Mouse (Mus musculus): ENCODE data around the gene AI413582. TPM values are rescaled to one million over a fixed set of nuclear protein-coding genes. Genes with fewer than 3 reads are reported as not detected.

The AI413582 gene
- polyA plus RNA-seq, 1 experiment from 2014 or later, result 21.9 TPM

DNA sequence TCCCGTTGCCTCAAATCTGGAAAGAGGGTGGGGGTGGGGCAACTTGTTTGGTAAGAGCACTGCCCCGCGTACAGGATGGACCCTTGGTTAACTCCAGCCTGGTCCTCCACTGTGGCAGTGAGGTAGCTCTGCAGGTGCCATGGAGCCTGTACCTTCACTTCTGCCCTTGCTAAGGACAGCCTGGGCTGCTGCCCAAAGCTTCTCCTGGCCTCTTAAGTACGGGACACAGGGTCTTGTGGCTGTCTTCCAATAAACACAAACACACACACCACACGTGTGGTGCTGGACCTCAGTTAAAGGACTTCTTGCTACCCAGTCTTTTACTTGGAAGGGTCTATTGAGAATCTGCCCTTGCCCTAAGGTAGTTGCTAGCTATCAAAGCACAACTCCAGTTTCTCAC is 6.7 kb downstream of the AI413582 start:
- 0 out of 2 replicates have a peak overlapping the region, but pooled peaks have one; percentile 93 for H3K9ac ChIP-seq
- H3K4me2 ChIP-seq (replicated peaks), result peak overlapping the region; percentile 82
- no peak overlapping the region for H3K27ac ChIP-seq
- H3K4me1 ChIP-seq, result peaks cover 44% of the 10 kb centered on the region
- peaks cover 12% of the 10 kb centered on the region; the same call in 1 of the 2 replicates for H3K36me3 ChIP-seq
- H3K9me3 ChIP-seq (replicated peaks), result no peaks in the 10 kb centered on the region
- peaks cover 10% of the 10 kb centered on the region; the same call in 1 of the 2 replicates for H3K27me3 ChIP-seq
- no peak for ATAC-seq (ENCODE audit: low FRiP score)
- WGBS, result 12% methylated on average over 5 of the region's 5 CpGs
- H3K4me3 ChIP-seq, result peak overlapping the region; percentile 89; the same call in 1 of the 2 replicates

GRCm38 (mm10) chr17:27557927-27558661 is 7.5 kb downstream of the AI413582 start:
- Histone ChIP-seq H3K4me2 (replicated peaks) (peak overlapping the region; percentile 82), H3K4me3 (peak overlapping the region; percentile 89), H3K36me3 (peaks cover 12% of the 10 kb centered on the region; the same call in 1 of the 2 replicates), H3K9me3 (replicated peaks) (no peaks in the 10 kb centered on the region), H3K27me3 (peaks cover 10% of the 10 kb centered on the region; the same call in 1 of the 2 replicates), H3K9ac (peak overlapping the region; percentile 93), H3K4me1 (peaks cover 44% of the 10 kb centered on the region), H3K27ac (peak overlapping the region; percentile 95)
- no peak for ATAC-seq (ENCODE audit: low FRiP score)
- 2% methylated on average over 14 of the region's 14 CpGs for WGBS

GRCm38 (mm10) chr17:27557181-27557926 is 8.2 kb downstream of the AI413582 start:
- Histone ChIP-seq H3K4me1 (peaks cover 44% of the 10 kb centered on the region), H3K9ac (peak overlapping the region; percentile 93), H3K4me2 (replicated peaks) (peak overlapping the region; percentile 82), H3K9me3 (replicated peaks) (no peaks in the 10 kb centered on the region), H3K27ac (peak overlapping the region; percentile 95), H3K4me3 (peak overlapping the region; percentile 89), H3K36me3 (peaks cover 12% of the 10 kb centered on the region; the same call in 1 of the 2 replicates), H3K27me3 (peaks cover 10% of the 10 kb centered on the region; the same call in 1 of the 2 replicates)
- WGBS, result under 1% methylated on average over 62 of the region's 75 CpGs
- ATAC-seq (ENCODE audit: low FRiP score), result peak; percentile 51

DNA sequence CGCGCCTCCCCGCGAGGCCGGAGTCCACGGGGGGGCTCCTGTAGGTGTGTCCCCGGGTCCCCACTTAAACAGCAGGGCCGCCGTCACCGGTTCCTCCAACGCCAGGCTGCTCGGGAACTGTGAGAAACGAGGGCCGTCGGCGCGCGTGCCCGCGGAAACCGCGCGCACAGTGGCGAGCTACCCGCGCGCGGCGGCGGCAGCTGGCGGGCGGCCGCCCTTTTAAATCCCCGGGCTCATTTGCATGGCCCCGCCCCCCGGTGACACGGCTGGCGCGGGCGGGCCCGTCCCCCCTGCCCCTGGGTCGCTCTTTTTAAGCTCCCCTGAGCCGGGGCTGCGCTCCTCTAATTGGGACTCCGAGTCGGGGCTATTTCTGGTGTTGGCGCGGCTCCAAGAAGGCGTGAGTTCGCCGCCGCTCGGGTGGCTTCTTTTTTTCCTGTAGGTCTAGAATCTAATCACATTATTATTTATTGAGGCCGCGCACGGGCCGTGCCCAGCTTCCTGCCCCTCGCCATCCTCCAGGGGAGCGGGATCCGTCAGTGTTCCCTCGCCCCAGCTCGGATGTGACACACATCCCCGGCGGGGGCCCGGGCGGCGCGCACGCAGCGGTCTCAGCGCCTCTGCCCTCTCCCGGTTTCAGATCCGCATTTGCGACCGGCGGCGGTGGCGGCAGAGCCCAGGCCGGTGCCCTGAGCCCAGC is 9.1 kb downstream of the AI413582 start, which contains the start of gene Hmga1:
Gene Hmga1, plus strand, starts transcription at position 183 of the 697 bp plus-strand sequence.
- WGBS, result under 1% methylated on average over 79 of the region's 79 CpGs
- Histone ChIP-seq H3K4me3 (peak within 1 kb of the TSS; percentile 89), H3K4me2 (replicated peaks) (peak within 1 kb of the TSS; percentile 82), H3K9ac (peak within 1 kb of the TSS; percentile 93), H3K27ac (peak within 1 kb of the TSS; percentile 95), H3K27me3 (peaks cover 10% of the 10 kb centered on the region; the same call in 1 of the 2 replicates), H3K36me3 (peaks cover 7% of the 10 kb centered on the region; the same call in 1 of the 2 replicates), H3K9me3 (replicated peaks) (no peaks in the 10 kb centered on the region), H3K4me1 (peaks cover 39% of the 10 kb centered on the region)
- peak; percentile 81 for ATAC-seq (ENCODE audit: low FRiP score)

- H3K4me2 ChIP-seq (replicated peaks), result peak overlapping the region; percentile 82
- H3K27me3 ChIP-seq, result peaks cover 10% of the 10 kb centered on the region; the same call in 1 of the 2 replicates
- peak overlapping the region; percentile 89 for H3K4me3 ChIP-seq
- H3K4me1 ChIP-seq, result peaks cover 39% of the 10 kb centered on the region
- peak overlapping the region; percentile 59 for H3K9ac ChIP-seq
- H3K36me3 ChIP-seq, result 0 out of 2 replicates have a peak, but pooled peaks cover under 1% of the 10 kb centered on the region
- H3K27ac ChIP-seq, result peak overlapping the region; percentile 95
- H3K9me3 ChIP-seq (replicated peaks), result no peaks in the 10 kb centered on the region
- under 1% methylated on average over 55 of the region's 55 CpGs for WGBS
- ATAC-seq (ENCODE audit: low FRiP score), result peak; percentile 26
Measured at GRCm38 (mm10) chr17:27555512-27556172, 9.9 kb downstream of the AI413582 start.

- peak overlapping the region; percentile 82 for H3K4me2 ChIP-seq (replicated peaks)
- 1% methylated on average over 38 of the region's 39 CpGs for WGBS
- ATAC-seq (ENCODE audit: low FRiP score), result no peak
- no peaks in the 10 kb centered on the region for H3K36me3 ChIP-seq
- peak overlapping the region; percentile 95 for H3K27ac ChIP-seq
- H3K9ac ChIP-seq, result peak overlapping the region; percentile 59
- peaks cover 38% of the 10 kb centered on the region for H3K4me1 ChIP-seq
- peaks cover 10% of the 10 kb centered on the region; the same call in 1 of the 2 replicates for H3K27me3 ChIP-seq
- no peaks in the 10 kb centered on the region for H3K9me3 ChIP-seq (replicated peaks)
- H3K4me3 ChIP-seq, result peak overlapping the region; percentile 89
Measured at GRCm38 (mm10) chr17:27555075-27555511, 10.5 kb downstream of the AI413582 start.

GRCm38 (mm10) chr17:27554062-27554960 is 11.2 kb downstream of the AI413582 start:
- peaks cover 42% of the 10 kb centered on the region for H3K4me1 ChIP-seq
- 40% methylated on average over 20 of the region's 20 CpGs for WGBS

DNA sequence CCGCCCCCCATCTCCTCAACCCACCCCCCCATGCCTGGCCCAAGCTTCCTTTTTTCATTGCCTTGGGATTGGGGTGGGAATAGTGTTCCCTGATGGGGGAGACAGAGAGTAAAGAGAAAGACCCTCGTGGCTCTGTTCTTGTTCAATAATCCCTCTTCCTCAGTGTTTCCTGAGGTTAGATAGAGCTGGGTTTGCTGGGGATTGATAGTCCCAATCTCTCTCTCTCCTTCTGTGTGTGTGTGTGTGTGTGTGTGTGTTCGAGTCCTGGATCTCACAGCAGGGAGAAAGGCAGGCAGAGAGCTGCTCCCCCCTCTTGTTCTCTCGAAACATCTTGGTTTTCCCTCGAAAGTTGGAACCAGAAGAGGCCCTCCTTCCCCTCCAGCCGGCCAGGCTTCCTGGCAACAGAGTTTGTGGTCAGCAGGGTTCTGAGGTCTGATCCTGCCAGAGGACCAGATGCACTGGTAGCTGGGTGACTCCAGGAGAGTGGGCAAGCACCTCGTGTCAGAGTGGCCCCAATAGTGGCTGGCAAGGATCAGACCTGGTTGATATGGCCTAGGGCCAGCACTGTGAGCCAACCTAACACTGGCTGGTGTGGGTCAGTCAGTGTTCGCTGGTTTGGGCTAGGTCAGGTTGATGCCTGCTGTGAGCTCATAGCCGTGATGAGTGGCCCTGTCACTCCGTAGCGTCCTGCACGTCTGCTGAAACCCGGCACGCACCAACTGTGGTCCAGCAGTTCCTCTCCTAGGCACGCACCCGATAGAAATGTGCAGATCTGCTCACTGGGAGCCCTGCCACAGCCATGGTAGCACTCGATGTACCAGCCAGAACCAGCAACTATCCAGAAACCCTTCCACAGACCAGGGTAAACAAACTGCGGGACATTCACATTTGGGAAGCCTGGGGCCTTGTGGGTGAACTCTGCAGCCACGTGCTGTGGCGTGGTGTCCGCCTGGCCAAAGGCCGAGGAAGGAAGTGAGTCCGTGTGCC is 13.0 kb downstream of the AI413582 start:
- Histone ChIP-seq H3K36me3 (no peaks in the 10 kb centered on the region), H3K9me3 (replicated peaks) (no peaks in the 10 kb centered on the region), H3K27me3 (peaks cover 10% of the 10 kb centered on the region; the same call in 1 of the 2 replicates), H3K4me3 (no peak overlapping the region), H3K27ac (no peak overlapping the region), H3K4me2 (replicated peaks) (no peak overlapping the region), H3K9ac (no peak overlapping the region), H3K4me1 (peaks cover 33% of the 10 kb centered on the region)
- no peak for ATAC-seq (ENCODE audit: low FRiP score)
- WGBS, result 77% methylated on average over 23 of the region's 23 CpGs

More at GRCm38 (mm10) chr17:27554062-27554960, 11.2 kb downstream of the AI413582 start:
- H3K9ac ChIP-seq, result peak overlapping the region; percentile 59
- peak overlapping the region; percentile 82 for H3K4me2 ChIP-seq (replicated peaks)
- H3K4me3 ChIP-seq, result peak overlapping the region; percentile 89; the same call in 1 of the 2 replicates
- H3K27ac ChIP-seq, result peak overlapping the region; percentile 95
- no peaks in the 10 kb centered on the region for H3K36me3 ChIP-seq
- ATAC-seq (ENCODE audit: low FRiP score), result no peak
- H3K27me3 ChIP-seq, result peaks cover 10% of the 10 kb centered on the region; the same call in 1 of the 2 replicates
- H3K9me3 ChIP-seq (replicated peaks), result no peaks in the 10 kb centered on the region

DNA sequence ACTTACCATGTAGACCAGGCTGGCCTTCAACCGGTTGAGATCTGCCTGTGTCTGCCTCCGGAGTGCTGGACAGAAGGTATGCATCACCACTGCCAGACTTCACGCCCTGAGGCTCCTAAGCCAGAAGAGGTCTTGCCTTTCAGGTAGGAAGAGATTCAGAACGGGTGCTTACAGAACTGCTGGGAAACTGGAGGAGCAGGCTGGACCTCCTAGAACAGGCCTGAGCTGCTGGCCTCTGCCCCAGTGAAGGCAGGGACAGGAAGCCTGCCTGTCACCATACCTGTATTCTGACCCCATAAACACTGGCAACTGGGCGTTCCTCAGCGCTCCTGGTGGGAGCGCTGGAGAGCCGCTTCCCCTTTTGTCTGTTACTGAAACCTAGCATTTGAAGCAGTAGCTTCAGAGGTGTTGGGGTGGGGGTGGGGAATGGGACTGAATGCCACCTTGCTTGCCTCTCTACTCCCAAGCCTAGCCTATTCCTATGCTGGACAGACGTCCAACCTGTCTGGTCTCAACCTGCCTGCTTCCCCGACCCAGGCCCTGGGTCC is 14.1 kb downstream of the AI413582 start:
- 61% methylated on average over 10 of the region's 10 CpGs for WGBS

More for the DNA sequence above, 14.1 kb downstream of the AI413582 start:
- no peak overlapping the region for H3K4me2 ChIP-seq (replicated peaks)
- peaks cover 10% of the 10 kb centered on the region; the same call in 1 of the 2 replicates for H3K27me3 ChIP-seq
- ATAC-seq (ENCODE audit: low FRiP score), result no peak
- no peaks in the 10 kb centered on the region for H3K9me3 ChIP-seq (replicated peaks)
- H3K4me3 ChIP-seq, result no peak overlapping the region
- H3K9ac ChIP-seq, result no peak overlapping the region
- H3K36me3 ChIP-seq, result no peaks in the 10 kb centered on the region
- H3K4me1 ChIP-seq, result peaks cover 30% of the 10 kb centered on the region
- H3K27ac ChIP-seq, result no peak overlapping the region
